23 mouse cellular contexts compared by ENCODE assay signal in genomic region chrX:101617889-101618288, GRCm38 (mm10). TPM values are rescaled to one million over a fixed set of nuclear protein-coding genes. Genes with fewer than 3 reads are reported as not detected.
DNase-seq lines count a peak whose midpoint lies in the region; ATAC-seq and TF ChIP-seq lines count a peak whose summit lies in the region.
"Had no signal": no experiment of that assay in that cellular context is flagged by ENCODE, and none has a peak within 500 bp of the region (broad histone marks: within the 10 kb centered on the region; RNA-seq: fewer than 3 reads in every experiment).

No protein-coding gene starts in this region.

- no peak overlapping the region for H3K27ac ChIP-seq in heart, embryonic 16.5 days (ENCODE audit: low read length)
- H3K27ac ChIP-seq in kidney, adult 2 months (ENCODE audit: insufficient read depth, low read depth, low read length): no peak overlapping the region
- H3K27ac ChIP-seq: embryonic facial prominence, embryonic 13.5 days; forebrain, embryonic 12.5 days; heart, embryonic 13.5 days; hindbrain, embryonic 12.5 days had no signal

- H3K9me3 ChIP-seq in heart, embryonic 16.5 days (replicated peaks; ENCODE audit: control insufficient read depth, low read length): no peaks in the 10 kb centered on the region
- H3K9me3 ChIP-seq: embryonic facial prominence, embryonic 13.5 days; forebrain, embryonic 12.5 days; heart, embryonic 13.5 days; hindbrain, embryonic 12.5 days had no signal

- no peaks in the 10 kb centered on the region for H3K4me1 ChIP-seq in heart, embryonic 16.5 days (ENCODE audit: control insufficient read depth, insufficient read depth, low read length)
- H3K4me1 ChIP-seq in kidney, adult 2 months (ENCODE audit: control insufficient read depth, insufficient read depth, low read length): no peaks in the 10 kb centered on the region
- H3K4me1 ChIP-seq: embryonic facial prominence, embryonic 13.5 days; forebrain, embryonic 12.5 days; heart, embryonic 13.5 days; hindbrain, embryonic 12.5 days had no signal

- H3K4me3 ChIP-seq in heart, embryonic 16.5 days (ENCODE audit: low read length): no peak overlapping the region
- H3K4me3 ChIP-seq in kidney, adult 2 months (ENCODE audit: insufficient read depth, low read depth, low read length): no peak overlapping the region
- H3K4me3 ChIP-seq: embryonic facial prominence, embryonic 13.5 days; forebrain, embryonic 12.5 days; heart, embryonic 13.5 days; hindbrain, embryonic 12.5 days had no signal

- 47% methylated on average over 10 of the region's 10 CpGs for WGBS in heart, embryonic 16.5 days
- 59% methylated on average over 10 of the region's 10 CpGs for WGBS in kidney, adult 2 months

- no peak overlapping the region for H3K4me2 ChIP-seq in heart, embryonic 16.5 days (ENCODE audit: low read depth, low read length)
- H3K4me2 ChIP-seq: embryonic facial prominence, embryonic 13.5 days; forebrain, embryonic 12.5 days; heart, embryonic 13.5 days; hindbrain, embryonic 12.5 days had no signal

- H3K27me3 ChIP-seq in heart, embryonic 16.5 days (ENCODE audit: control insufficient read depth, insufficient read depth, low read length): peaks cover 12% of the 10 kb centered on the region
- no peaks in the 10 kb centered on the region for H3K27me3 ChIP-seq in kidney, adult 2 months (replicated peaks; ENCODE audit: control insufficient read depth, insufficient read depth, low read length)
- H3K27me3 ChIP-seq: embryonic facial prominence, embryonic 13.5 days; forebrain, embryonic 12.5 days; hindbrain, embryonic 12.5 days had no signal

- DNase-seq in adrenal gland, postnatal 14 days: peak; percentile 7
- DNase-seq in adrenal gland, adult 18-20 months (ENCODE audit: low spot score in 2 of 2): no peak
- DNase-seq in heart, adult 8-10 months (ENCODE audit: low spot score): no peak
- no peak for DNase-seq in kidney, adult 2 months
- DNase-seq in kidney, adult 8-10 months: no peak
- peak; percentile 39 for DNase-seq in ZHBTc4 (ENCODE audit: low read depth, low spot score)
- no peak for DNase-seq in yolk sac, embryonic 10.5 days (ENCODE audit: low spot score)
- DNase-seq: adrenal gland, postnatal 25 days; B cell, adult 2 months; cerebellum, adult 18-20 months; cerebellum, adult 9-11 months; cerebellum, postnatal 36 days; gastrocnemius, postnatal 25 days; kidney, adult 18-20 months had no signal

- no peaks in the 10 kb centered on the region for H3K36me3 ChIP-seq in heart, embryonic 16.5 days (ENCODE audit: control insufficient read depth, insufficient read depth)
- no peaks in the 10 kb centered on the region for H3K36me3 ChIP-seq in kidney, adult 2 months (ENCODE audit: control insufficient read depth, insufficient read depth, low read length)
- H3K36me3 ChIP-seq: embryonic facial prominence, embryonic 13.5 days; forebrain, embryonic 12.5 days; heart, embryonic 13.5 days; hindbrain, embryonic 12.5 days had no signal

- H3K9ac ChIP-seq in heart, embryonic 16.5 days (ENCODE audit: low read length): no peak overlapping the region
- H3K9ac ChIP-seq: embryonic facial prominence, embryonic 13.5 days; forebrain, embryonic 12.5 days; heart, embryonic 13.5 days; hindbrain, embryonic 12.5 days had no signal

- TF ChIP-seq CTCF in kidney, adult 2 months (conservative IDR thresholded peaks at IDR 0.05; ENCODE audit: insufficient read depth, insufficient read length, low read depth, low read length): 0 out of 2 replicates have a peak, but pooled peaks have one; percentile 3

- no peak for TF ChIP-seq POLR2A in kidney, adult 2 months (IDR thresholded peaks at IDR 0.05; ENCODE audit: low read depth, low read length)

- peak; percentile 37; the same call in 1 of the 2 replicates for ATAC-seq in heart, embryonic 16.5 days (replicated peaks; ENCODE audit: extremely low read depth, insufficient read depth, low FRiP score)
- ATAC-seq: CD4-positive, CD25-positive, alpha-beta regulatory T cell, adult 4 months; forebrain, embryonic 16.5 days; hindbrain, embryonic 16.5 days; inflammation-experienced regulatory T-cells, adult 6 months had no signal

RNA-seq across cellular contexts. Expression of gene Ogt, which starts 22.0 kb away (rescaled TPM):
- total RNA-seq in adrenal gland, postnatal 14 days (2021): 154 and 179 TPM in 2 replicates
- 100 to 1,000 TPM; 113 to 171 TPM for total RNA-seq in adrenal gland, adult 18-20 months (2021)
- 107 and 110 TPM in 2 replicates for polyA plus RNA-seq in heart, embryonic 16.5 days (2015; fragmentation: Nextera tagmentation; extraction: Ambion mirVana)
- 10 to 100 TPM; 53.6 to 66.9 (median 60.0) TPM for total RNA-seq in heart, adult 8-10 months (2022)
- polyA plus RNA-seq in kidney, adult 2 months (2012; rRNA removed): 64.3 and 69.4 TPM in 2 replicates

Comparison
In these comparisons a context has a peak if more than half of its experiments do, and no peak if none do; other contexts are left out.
1. DNase-seq: peak in adrenal gland, postnatal 14 days (single experiment) and ZHBTc4 (single experiment); none in adrenal gland, adult 18-20 months (0 of 2), heart, adult 8-10 months (single experiment), kidney, adult 2 months (single experiment), kidney, adult 8-10 months (0 of 2) and yolk sac, embryonic 10.5 days (single experiment).